Mouse (Mus musculus): ENCODE measurements around the gene Rtf1.
"Not testable (repeated sequence)": the region's sequence is repeated elsewhere in the genome, so short reads cannot be mapped to it uniquely, and the experiment has no call there.

- TF ChIP-seq POLR2A (IDR thresholded peaks at IDR 0.05; ENCODE audit: borderline replicate concordance, extremely low read depth, insufficient read depth, insufficient read length, poor library complexity, severe bottlenecking); CTCF (IDR thresholded peaks at IDR 0.05; ENCODE audit: borderline replicate concordance, extremely low read depth, insufficient read depth, insufficient read length): not testable (repeated sequence)
Observed at GRCm38 (mm10) chr2:119715868-119716267, 41.0 kb downstream of the Rtf1 start.
